ENCODE assay signal across 22 mouse cellular contexts in the genomic region with DNA sequence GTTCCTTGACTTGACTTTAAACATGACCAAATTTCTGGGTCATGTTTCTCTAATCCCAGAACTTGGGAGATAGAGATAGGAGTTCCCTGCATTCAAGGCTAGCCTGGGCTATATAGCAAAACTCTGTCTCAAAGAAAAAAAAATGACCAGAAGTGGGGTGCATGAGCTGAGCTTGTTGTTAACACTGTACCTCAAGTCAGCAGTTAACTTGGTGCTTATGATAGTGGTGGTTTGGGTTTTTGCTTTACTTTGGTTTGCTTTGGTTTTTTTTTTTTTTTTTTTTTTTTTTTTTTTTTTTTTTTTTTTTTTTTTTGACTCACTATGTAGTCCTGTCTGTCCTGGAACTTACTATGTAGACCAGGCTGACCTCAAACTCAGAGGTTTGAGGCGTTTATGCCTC. TPM values are rescaled to one million over a fixed set of nuclear protein-coding genes. Genes with fewer than 3 reads are reported as not detected.
DNase-seq lines count a peak whose midpoint lies in the region; ATAC-seq and TF ChIP-seq lines count a peak whose summit lies in the region.
"Had no signal": no experiment of that assay in that cellular context is flagged by ENCODE, and none has a peak within 500 bp of the region (broad histone marks: within the 10 kb centered on the region; RNA-seq: fewer than 3 reads in every experiment).

No protein-coding gene starts in this region.

- in situ Hi-C loops in CH12.LX (cut with MboI; ENCODE audit: low pct_ligation_motif_present, low pct_unique_long_range_greater_than_20kb, low sequenced_read_pairs) (loop anchor here (25.0 kb wide), 1 partner anchor 515 kb away; no protein-coding TSS in a partner anchor), ES-E14 (cut with MboI; ENCODE audit: low sequenced_read_pairs in 2 of 2, unreplicated experiment in 2 of 2) (no loop called here)

- ATAC-seq in heart, embryonic 13.5 days (ENCODE audit: extremely low read depth, insufficient number of reproducible peaks, low FRiP score, low TSS enrichment) = no peak
- no peak for ATAC-seq in kidney, embryonic 15.5 days (replicated peaks; ENCODE audit: low FRiP score)
- ATAC-seq: forebrain, embryonic 14.5 days; forebrain, embryonic 16.5 days had no signal

- intact Hi-C loops in heart, postnatal 14 days (cut with DNase I) = no loop called here

- peaks cover 80% of the 10 kb centered on the region for H3K27me3 ChIP-seq in heart, embryonic 13.5 days (replicated peaks)
- peaks cover 54% of the 10 kb centered on the region for H3K27me3 ChIP-seq in CH12.LX (replicated peaks)
- H3K27me3 ChIP-seq in kidney, embryonic 15.5 days = no peaks in the 10 kb centered on the region
- H3K27me3 ChIP-seq: embryonic facial prominence, embryonic 13.5 days; embryonic facial prominence, embryonic 15.5 days; forebrain, embryonic 12.5 days had no signal

- WGBS in heart, embryonic 13.5 days = 30% methylated on average over 1 of the region's 1 CpGs
- 48% methylated on average over 1 of the region's 1 CpGs for WGBS in kidney, embryonic 15.5 days

- no peaks in the 10 kb centered on the region for H3K9me3 ChIP-seq in heart, embryonic 13.5 days
- no peaks in the 10 kb centered on the region for H3K9me3 ChIP-seq in CH12.LX (replicated peaks; ENCODE audit: low read length)
- H3K9me3 ChIP-seq in ES-E14 (ENCODE audit: control insufficient read depth, insufficient read depth, low read depth, low read length) = no peaks in the 10 kb centered on the region
- H3K9me3 ChIP-seq in kidney, embryonic 15.5 days (replicated peaks) = no peaks in the 10 kb centered on the region
- H3K9me3 ChIP-seq: embryonic facial prominence, embryonic 13.5 days; embryonic facial prominence, embryonic 15.5 days; forebrain, embryonic 10.5 days; forebrain, embryonic 12.5 days had no signal

- H3K9ac ChIP-seq in heart, embryonic 13.5 days = no peak overlapping the region
- H3K9ac ChIP-seq in CH12.LX (ENCODE audit: insufficient read depth, low read depth) (no peak overlapping the region), ES-E14 (ENCODE audit: insufficient read depth, low read depth, low read length, poor library complexity, severe bottlenecking) (no peak overlapping the region)
- H3K9ac ChIP-seq in kidney, embryonic 15.5 days = no peak overlapping the region
- H3K9ac ChIP-seq: embryonic facial prominence, embryonic 13.5 days; embryonic facial prominence, embryonic 15.5 days; forebrain, embryonic 12.5 days had no signal

- no peak for DNase-seq in heart, postnatal 14 days
- DNase-seq in CH12.LX (ENCODE audit: extremely low read depth) = no peak
- DNase-seq in ES-E14 (ENCODE audit: low read depth, low spot score) = no peak
- DNase-seq: adrenal gland, adult 2 months; adrenal gland, postnatal 10 days; adrenal gland, postnatal 25 days; cerebellum, adult 11 months; cerebellum, adult 18-20 months; cerebellum, adult 8-10 months; cerebellum, adult 9-11 months; cerebellum, postnatal 14 days; cerebellum, postnatal 36 days; embryo, embryonic 11 days had no signal

- H3K4me3 ChIP-seq in heart, embryonic 13.5 days = no peak overlapping the region
- no peak overlapping the region for H3K4me3 ChIP-seq in CH12.LX (replicated peaks in 1 of 3; ENCODE audit: low read depth in 2 of 3, low read length in 2 of 3, poor library complexity in 1 of 3)
- H3K4me3 ChIP-seq in ES-E14 (ENCODE audit: insufficient read depth in 1 of 2, low read depth in 1 of 2, low read length in 2 of 2, poor library complexity in 1 of 2, severe bottlenecking in 1 of 2) = no peak overlapping the region
- no peak overlapping the region for H3K4me3 ChIP-seq in kidney, embryonic 15.5 days (replicated peaks)
- H3K4me3 ChIP-seq: embryonic facial prominence, embryonic 13.5 days; embryonic facial prominence, embryonic 15.5 days; erythroblast, embryonic 14.5 days; forebrain, embryonic 10.5 days; forebrain, embryonic 12.5 days had no signal

- TF ChIP-seq CTCF in CH12.LX (conservative IDR thresholded peaks at IDR 0.05 in 1 of 2, IDR thresholded peaks at IDR 0.05 in 1 of 2; ENCODE audit: low read depth in 2 of 2, low read length in 2 of 2) = no peak

- no peaks in the 10 kb centered on the region for H3K36me3 ChIP-seq in heart, embryonic 13.5 days
- H3K36me3 ChIP-seq in CH12.LX (replicated peaks in 1 of 2; ENCODE audit: control insufficient read depth in 1 of 2, insufficient read depth in 1 of 2, low read length in 1 of 2) (no peaks in the 10 kb centered on the region), ES-E14 (ENCODE audit: control insufficient read depth, insufficient read depth, low read length, poor library complexity, severe bottlenecking) (no peaks in the 10 kb centered on the region)
- no peaks in the 10 kb centered on the region for H3K36me3 ChIP-seq in kidney, embryonic 15.5 days
- H3K36me3 ChIP-seq: embryonic facial prominence, embryonic 13.5 days; embryonic facial prominence, embryonic 15.5 days; forebrain, embryonic 10.5 days; forebrain, embryonic 12.5 days had no signal

- no peak for TF ChIP-seq POLR2A in CH12.LX (IDR thresholded peaks at IDR 0.05; ENCODE audit: low read depth, low read length)

- TF ChIP-seq RAD21 in CH12.LX (IDR thresholded peaks at IDR 0.05; ENCODE audit: low read depth, low read length) = no peak

- TF ChIP-seq EP300 in CH12.LX (IDR thresholded peaks at IDR 0.05; ENCODE audit: low read length) = no peak

- dilution Hi-C loops in CH12.LX (cut with MboI; ENCODE audit: extremely low pct_ligation_motif_present, extremely low pct_unique_long_range_greater_than_20kb, low sequenced_read_pairs) = no loop called here

- peaks cover 52% of the 10 kb centered on the region for H3K4me1 ChIP-seq in heart, embryonic 13.5 days
- no peaks in the 10 kb centered on the region for H3K4me1 ChIP-seq in CH12.LX (ENCODE audit: control insufficient read depth in 1 of 2, insufficient read depth in 2 of 2)
- H3K4me1 ChIP-seq in ES-E14 (ENCODE audit: control insufficient read depth in 2 of 2, insufficient read depth in 2 of 2, low read length in 2 of 2, poor library complexity in 1 of 2) = no peaks in the 10 kb centered on the region
- peaks cover 33% of the 10 kb centered on the region for H3K4me1 ChIP-seq in kidney, embryonic 15.5 days
- H3K4me1 ChIP-seq: forebrain, embryonic 12.5 days had no signal

- H3K27ac ChIP-seq in heart, embryonic 13.5 days (replicated peaks) = peak overlapping the region; percentile 82; the same call in 1 of the 2 replicates
- H3K27ac ChIP-seq in CH12.LX (ENCODE audit: insufficient read depth, low read depth) (no peak overlapping the region), ES-E14 (ENCODE audit: insufficient read depth, low read depth, low read length, poor library complexity, severe bottlenecking) (no peak overlapping the region)
- no peak overlapping the region for H3K27ac ChIP-seq in kidney, embryonic 15.5 days
- H3K27ac ChIP-seq: embryonic facial prominence, embryonic 13.5 days; embryonic facial prominence, embryonic 15.5 days; forebrain, embryonic 10.5 days; forebrain, embryonic 12.5 days had no signal

- no peaks in the 10 kb centered on the region for H3K79me2 ChIP-seq in CH12.LX (replicated peaks; ENCODE audit: control insufficient read depth, extremely low read depth, insufficient read depth, poor library complexity, severe bottlenecking)

- no peak overlapping the region for H3K4me2 ChIP-seq in heart, embryonic 13.5 days
- H3K4me2 ChIP-seq in CH12.LX (ENCODE audit: insufficient read depth, low read depth, poor library complexity, severe bottlenecking) = no peak overlapping the region
- H3K4me2 ChIP-seq in kidney, embryonic 15.5 days = no peak overlapping the region
- H3K4me2 ChIP-seq: embryonic facial prominence, embryonic 13.5 days; embryonic facial prominence, embryonic 15.5 days; forebrain, embryonic 12.5 days had no signal

TF ChIP-seq in CH12.LX, 34 proteins besides CTCF, POLR2A, EP300 and RAD21:
- no peak for TF ChIP-seq CHD2 (IDR thresholded peaks at IDR 0.05; ENCODE audit: low read length)
- TF ChIP-seq ZNF384 (IDR thresholded peaks at IDR 0.05; ENCODE audit: low read depth, low read length) = peak; percentile 26; the same call in 1 of the 2 replicates

TF ChIP-seq in ES-E14, 5 proteins besides CTCF, POLR2A, EP300 and RAD21:
- no peak for TF ChIP-seq ZC3H11A (IDR thresholded peaks at IDR 0.05; ENCODE audit: borderline replicate concordance, low read depth, low read length)
- peak; percentile 80 for TF ChIP-seq ZNF384 (IDR thresholded peaks at IDR 0.05; ENCODE audit: low read depth, low read length)
- no peak for TF ChIP-seq CHD2 (IDR thresholded peaks at IDR 0.05; ENCODE audit: low read depth, low read length)
- no peak for TF ChIP-seq MAFK (IDR thresholded peaks at IDR 0.05; ENCODE audit: insufficient read depth, low read depth, low read length)
- TF ChIP-seq HCFC1 (IDR thresholded peaks at IDR 0.05; ENCODE audit: borderline replicate concordance, insufficient read depth, low read length) = no peak

RNA-seq across cellular contexts. Expression of gene Lsm3, which starts 31.6 kb away (rescaled TPM):
- polyA plus RNA-seq in heart, embryonic 13.5 days (2015; fragmentation: Nextera tagmentation; extraction: Ambion mirVana) = 180 and 207 TPM in 2 replicates
- total RNA-seq in heart, postnatal 14 days (2021) = 10 to 100 TPM; 47.8 to 58.0 TPM
- 148 and 195 TPM in 2 replicates for total RNA-seq in CH12.LX (2012; rRNA removed)
- 509 and 526 TPM in 2 replicates for total RNA-seq in CH12.LX (2014; rRNA removed)
- 248 and 258 TPM in 2 replicates for polyA plus RNA-seq in CH12.LX (2012; ENCODE audit: insufficient read length, low read depth)
- total RNA-seq in ES-E14 (2012; rRNA removed) = 192 and 240 TPM in 2 replicates
- 280 and 313 TPM in 2 replicates for polyA plus RNA-seq in kidney, embryonic 15.5 days (2015; fragmentation: Nextera tagmentation; extraction: Ambion mirVana)

RNA-seq across cellular contexts. Expression of gene Xpc, which starts 31.6 kb away (rescaled TPM):
- 10.5 and 11.0 TPM in 2 replicates for polyA plus RNA-seq in heart, embryonic 13.5 days (2015; fragmentation: Nextera tagmentation; extraction: Ambion mirVana)
- 10 to 100 TPM; 10.4 to 10.9 TPM for total RNA-seq in heart, postnatal 14 days (2021)
- total RNA-seq in CH12.LX (2012; rRNA removed) (10.5 and 11.7 TPM in 2 replicates), CH12.LX (2014; rRNA removed) (6.7 and 7.8 TPM in 2 replicates), ES-E14 (2012; rRNA removed) (17.6 and 22.0 TPM in 2 replicates)
- 8.2 and 10.9 TPM in 2 replicates for polyA plus RNA-seq in CH12.LX (2012; ENCODE audit: insufficient read length, low read depth)
- 25.1 and 25.5 TPM in 2 replicates for polyA plus RNA-seq in kidney, embryonic 15.5 days (2015; fragmentation: Nextera tagmentation; extraction: Ambion mirVana)
